In the genomic region with DNA sequence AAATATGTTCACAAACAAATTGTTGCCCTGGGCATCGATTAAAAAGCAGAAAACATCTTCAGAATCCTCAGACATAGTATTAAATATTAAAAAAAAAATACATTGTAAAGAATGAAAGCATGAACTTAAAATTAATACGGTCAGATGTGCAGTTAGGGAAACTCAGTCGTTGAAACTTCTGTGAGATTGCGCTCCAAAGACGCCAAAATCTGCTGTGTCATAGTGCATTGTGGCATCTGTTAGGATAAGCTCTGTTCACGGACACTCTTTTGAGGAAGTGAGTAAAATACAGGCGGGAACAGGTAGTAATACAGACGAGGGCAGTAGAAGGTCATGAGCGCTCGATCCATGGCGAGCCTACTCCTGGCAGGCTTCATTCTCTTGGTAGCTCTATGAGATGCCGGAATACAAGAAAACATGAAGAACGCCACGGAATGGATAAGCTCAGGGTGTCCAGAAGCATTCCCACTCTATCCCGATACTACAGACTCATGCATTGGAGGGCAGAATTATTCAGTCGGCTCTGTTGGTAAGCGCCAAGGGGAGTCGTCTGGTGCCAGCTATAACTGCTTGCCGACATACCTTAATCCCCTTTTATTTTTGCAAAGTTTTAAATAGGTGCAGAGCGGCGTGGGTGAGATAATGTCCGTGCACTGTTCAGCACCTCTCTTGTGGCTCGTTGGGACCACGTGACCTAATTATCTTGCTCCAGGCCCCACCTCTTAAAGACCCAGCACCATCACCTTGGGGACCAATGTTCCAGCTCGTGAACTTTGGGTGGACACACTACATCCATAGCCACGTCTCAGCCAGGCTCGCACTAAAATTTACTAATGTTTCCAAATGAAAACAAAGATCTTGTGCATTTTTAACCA, we compare ENCODE assay signal across 12 mouse cellular contexts.
DNase-seq lines count a peak whose midpoint lies in the region; ATAC-seq lines count a peak whose summit lies in the region.
"Had no signal": no experiment of that assay in that cellular context is flagged by ENCODE, and none has a peak within 500 bp of the region (broad histone marks: within the 10 kb centered on the region; RNA-seq: fewer than 3 reads in every experiment).

No protein-coding gene starts in this region.

- 72% methylated on average over 27 of the region's 27 CpGs for WGBS in heart, embryonic 11.5 days (ENCODE audit: insufficient replicate concordance)
- WGBS in midbrain, embryonic 11.5 days: 85% methylated on average over 27 of the region's 27 CpGs
- WGBS in midbrain, embryonic 14.5 days: 85% methylated on average over 27 of the region's 27 CpGs

- no peaks in the 10 kb centered on the region for H3K27me3 ChIP-seq in heart, embryonic 11.5 days (ENCODE audit: control insufficient read depth, insufficient read depth, low read length)
- H3K27me3 ChIP-seq in midbrain, embryonic 11.5 days (ENCODE audit: control insufficient read depth, insufficient read depth, low read length): no peaks in the 10 kb centered on the region
- H3K27me3 ChIP-seq in midbrain, embryonic 14.5 days (ENCODE audit: control insufficient read depth, insufficient read depth, low read length): no peaks in the 10 kb centered on the region
- H3K27me3 ChIP-seq: embryonic facial prominence, embryonic 12.5 days had no signal

- H3K27ac ChIP-seq in heart, embryonic 11.5 days (ENCODE audit: low read depth, low read length): 0 out of 2 replicates have a peak overlapping the region, but pooled peaks have one; percentile 17
- H3K27ac ChIP-seq in midbrain, embryonic 11.5 days (ENCODE audit: low read depth, low read length): no peak overlapping the region
- no peak overlapping the region for H3K27ac ChIP-seq in midbrain, embryonic 14.5 days (replicated peaks; ENCODE audit: low read depth, low read length)

- 0 out of 2 replicates have a peak, but pooled peaks cover 3% of the 10 kb centered on the region for H3K4me1 ChIP-seq in heart, embryonic 11.5 days (ENCODE audit: control insufficient read depth, insufficient read depth, low read length)
- H3K4me1 ChIP-seq in midbrain, embryonic 11.5 days (ENCODE audit: control insufficient read depth, insufficient read depth, low read length): peaks cover 3% of the 10 kb centered on the region; the same call in 1 of the 2 replicates
- 0 out of 2 replicates have a peak, but pooled peaks cover 4% of the 10 kb centered on the region for H3K4me1 ChIP-seq in midbrain, embryonic 14.5 days (ENCODE audit: control insufficient read depth, insufficient read depth, low read length)

- no peaks in the 10 kb centered on the region for H3K9me3 ChIP-seq in heart, embryonic 11.5 days (replicated peaks; ENCODE audit: control insufficient read depth, low read length)
- H3K9me3 ChIP-seq in midbrain, embryonic 11.5 days (ENCODE audit: control insufficient read depth, low read length): no peaks in the 10 kb centered on the region
- H3K9me3 ChIP-seq in midbrain, embryonic 14.5 days (ENCODE audit: control insufficient read depth, low read length): no peaks in the 10 kb centered on the region
- H3K9me3 ChIP-seq: embryonic facial prominence, embryonic 12.5 days had no signal

- no peak for DNase-seq in heart, adult 8-10 months (ENCODE audit: low spot score)
- DNase-seq in midbrain, embryonic 11.5 days (ENCODE audit: low spot score, missing footprints): peak; percentile 65
- no peak for DNase-seq in midbrain, embryonic 14.5 days
- no peak for DNase-seq in kidney, adult 11 months
- no peak for DNase-seq in thymus, postnatal 10 days (ENCODE audit: low spot score in 2 of 2)
- DNase-seq in right cerebral cortex, postnatal 25 days: no peak
- DNase-seq: adrenal gland, postnatal 36 days; cerebellum, adult 9-10 months; thymus, postnatal 14 days had no signal

- H3K36me3 ChIP-seq in heart, embryonic 11.5 days (ENCODE audit: control insufficient read depth, insufficient read depth, low read length): 0 out of 2 replicates have a peak, but pooled peaks cover 2% of the 10 kb centered on the region
- no peaks in the 10 kb centered on the region for H3K36me3 ChIP-seq in midbrain, embryonic 11.5 days (ENCODE audit: control insufficient read depth, insufficient read depth, low read length)
- no peaks in the 10 kb centered on the region for H3K36me3 ChIP-seq in midbrain, embryonic 14.5 days (ENCODE audit: control insufficient read depth, insufficient read depth, low read length)
- H3K36me3 ChIP-seq: embryonic facial prominence, embryonic 12.5 days had no signal

- no peak for ATAC-seq in heart, embryonic 11.5 days (replicated peaks; ENCODE audit: insufficient number of reproducible peaks, low FRiP score, low TSS enrichment)
- ATAC-seq in midbrain, embryonic 11.5 days (ENCODE audit: low FRiP score): no peak
- ATAC-seq in midbrain, embryonic 14.5 days (ENCODE audit: low FRiP score, low TSS enrichment): no peak
- peak; percentile 94 for ATAC-seq in granulocyte monocyte progenitor cell, adult 5-6 weeks (replicated peaks; ENCODE audit: poor library complexity, severe bottlenecking)

- no peak overlapping the region for H3K4me2 ChIP-seq in heart, embryonic 11.5 days
- no peak overlapping the region for H3K4me2 ChIP-seq in midbrain, embryonic 11.5 days
- H3K4me2 ChIP-seq in midbrain, embryonic 14.5 days (ENCODE audit: low read length): no peak overlapping the region
- H3K4me2 ChIP-seq: embryonic facial prominence, embryonic 12.5 days had no signal

- no peak overlapping the region for H3K9ac ChIP-seq in heart, embryonic 11.5 days (ENCODE audit: low read depth, low read length)
- H3K9ac ChIP-seq in midbrain, embryonic 11.5 days (ENCODE audit: low read length): no peak overlapping the region
- no peak overlapping the region for H3K9ac ChIP-seq in midbrain, embryonic 14.5 days (replicated peaks; ENCODE audit: low read length)
- H3K9ac ChIP-seq: embryonic facial prominence, embryonic 12.5 days had no signal

- H3K4me3 ChIP-seq in heart, embryonic 11.5 days (ENCODE audit: low read depth, low read length): no peak overlapping the region
- no peak overlapping the region for H3K4me3 ChIP-seq in midbrain, embryonic 11.5 days (ENCODE audit: low read depth, low read length)
- H3K4me3 ChIP-seq in midbrain, embryonic 14.5 days (replicated peaks; ENCODE audit: low read depth, low read length): no peak overlapping the region
- H3K4me3 ChIP-seq: embryonic facial prominence, embryonic 12.5 days had no signal
